Mouse (Mus musculus): ENCODE results near the gene Gm10401. TPM values are rescaled to one million over a fixed set of nuclear protein-coding genes. Genes with fewer than 3 reads are reported as not detected.

The Gm10401 gene
- not detected for polyA plus RNA-seq (2014; fragmentation: Illumina TruSeq; extraction: RNeasy Lipid Tissue Mini Kit (QIAGEN cat#74804); ENCODE audit: low read depth, low replicate concordance)

GRCm38 (mm10) chr5:115098195-115098594 lies at the start of gene Gm10401:
Gene Gm10401, minus strand, starts transcription at chr5:115098295.

GRCm38 (mm10) chr5:115134234-115135165 lies 36.4 kb upstream of the Gm10401 start, which contains the start of gene Unc119b:
Gene Unc119b, minus strand, starts transcription at chr5:115134975.

GRCm38 (mm10) chr5:115118961-115119570 lies 21.0 kb upstream of the Gm10401 start, which contains the start of gene Acads:
Gene Acads, minus strand, starts transcription at chr5:115119346.

Other genes starting within 250 kb of the Gm10401 start
- gene 4930519G04Rik, start 244.6 kb downstream of the Gm10401 start, polyA plus RNA-seq (2014; fragmentation: Illumina TruSeq; extraction: RNeasy Lipid Tissue Mini Kit (QIAGEN cat#74804); ENCODE audit: low read depth, low replicate concordance), result not detected
- gene Gm9936, start 239.6 kb downstream of the Gm10401 start, polyA plus RNA-seq (2014; fragmentation: Illumina TruSeq; extraction: RNeasy Lipid Tissue Mini Kit (QIAGEN cat#74804); ENCODE audit: low read depth, low replicate concordance), result not detected
- 8.3 TPM for gene Oasl2, start 201.4 kb downstream of the Gm10401 start, polyA plus RNA-seq (2014; fragmentation: Illumina TruSeq; extraction: RNeasy Lipid Tissue Mini Kit (QIAGEN cat#74804); ENCODE audit: low read depth, low replicate concordance)
- gene Oasl1, start 175.1 kb downstream of the Gm10401 start, polyA plus RNA-seq (2014; fragmentation: Illumina TruSeq; extraction: RNeasy Lipid Tissue Mini Kit (QIAGEN cat#74804); ENCODE audit: low read depth, low replicate concordance), result 1.8 TPM
- 1.1 TPM for gene 2210016L21Rik, start 156.1 kb downstream of the Gm10401 start, polyA plus RNA-seq (2014; fragmentation: Illumina TruSeq; extraction: RNeasy Lipid Tissue Mini Kit (QIAGEN cat#74804); ENCODE audit: low read depth, low replicate concordance)
- gene Hnf1a, start 127.2 kb downstream of the Gm10401 start, polyA plus RNA-seq (2014; fragmentation: Illumina TruSeq; extraction: RNeasy Lipid Tissue Mini Kit (QIAGEN cat#74804); ENCODE audit: low read depth, low replicate concordance), result 0.42 TPM
- 10.8 TPM for gene Sppl3, start 87.2 kb downstream of the Gm10401 start, polyA plus RNA-seq (2014; fragmentation: Illumina TruSeq; extraction: RNeasy Lipid Tissue Mini Kit (QIAGEN cat#74804); ENCODE audit: low read depth, low replicate concordance)
- 11.7 TPM for gene Acads, start 21.1 kb upstream of the Gm10401 start, polyA plus RNA-seq (2014; fragmentation: Illumina TruSeq; extraction: RNeasy Lipid Tissue Mini Kit (QIAGEN cat#74804); ENCODE audit: low read depth, low replicate concordance)
- 4.4 TPM for gene Unc119b, start 36.7 kb upstream of the Gm10401 start, polyA plus RNA-seq (2014; fragmentation: Illumina TruSeq; extraction: RNeasy Lipid Tissue Mini Kit (QIAGEN cat#74804); ENCODE audit: low read depth, low replicate concordance)
- gene Mlec, start 59.9 kb upstream of the Gm10401 start, polyA plus RNA-seq (2014; fragmentation: Illumina TruSeq; extraction: RNeasy Lipid Tissue Mini Kit (QIAGEN cat#74804); ENCODE audit: low read depth, low replicate concordance), result 26.9 TPM
- not detected for gene Cabp1, start 96.1 kb upstream of the Gm10401 start, polyA plus RNA-seq (2014; fragmentation: Illumina TruSeq; extraction: RNeasy Lipid Tissue Mini Kit (QIAGEN cat#74804); ENCODE audit: low read depth, low replicate concordance)
- 15.9 TPM for gene Pop5, start 137.5 kb upstream of the Gm10401 start, polyA plus RNA-seq (2014; fragmentation: Illumina TruSeq; extraction: RNeasy Lipid Tissue Mini Kit (QIAGEN cat#74804); ENCODE audit: low read depth, low replicate concordance)
- 28.3 TPM for gene Rnf10, start 174.6 kb upstream of the Gm10401 start, polyA plus RNA-seq (2014; fragmentation: Illumina TruSeq; extraction: RNeasy Lipid Tissue Mini Kit (QIAGEN cat#74804); ENCODE audit: low read depth, low replicate concordance)
- gene Coq5, start 181.4 kb upstream of the Gm10401 start, polyA plus RNA-seq (2014; fragmentation: Illumina TruSeq; extraction: RNeasy Lipid Tissue Mini Kit (QIAGEN cat#74804); ENCODE audit: low read depth, low replicate concordance), result 13.9 TPM
- gene Dynll1, start 202.7 kb upstream of the Gm10401 start, polyA plus RNA-seq (2014; fragmentation: Illumina TruSeq; extraction: RNeasy Lipid Tissue Mini Kit (QIAGEN cat#74804); ENCODE audit: low read depth, low replicate concordance), result 72.8 TPM
- 21.8 TPM for gene Srsf9, start 228.9 kb upstream of the Gm10401 start, polyA plus RNA-seq (2014; fragmentation: Illumina TruSeq; extraction: RNeasy Lipid Tissue Mini Kit (QIAGEN cat#74804); ENCODE audit: low read depth, low replicate concordance)
- 31.2 TPM for gene Gatc, start 242.9 kb upstream of the Gm10401 start, polyA plus RNA-seq (2014; fragmentation: Illumina TruSeq; extraction: RNeasy Lipid Tissue Mini Kit (QIAGEN cat#74804); ENCODE audit: low read depth, low replicate concordance)
- gene Triap1, start 242.9 kb upstream of the Gm10401 start, polyA plus RNA-seq (2014; fragmentation: Illumina TruSeq; extraction: RNeasy Lipid Tissue Mini Kit (QIAGEN cat#74804); ENCODE audit: low read depth, low replicate concordance), result 8.7 TPM